Mouse (Mus musculus): ENCODE measurements around the gene Olfr521. TPM values are rescaled to one million over a fixed set of nuclear protein-coding genes. Genes with fewer than 3 reads are reported as not detected.
"Not testable (repeated sequence)": the region's sequence is repeated elsewhere in the genome, so short reads cannot be mapped to it uniquely, and the experiment has no call there.

The Olfr521 gene
- polyA plus RNA-seq, 1 experiment from 2014 or later, result not detected

GRCm38 (mm10) chr7:99790816-99791215, 27.5 kb downstream of the Olfr521 start:
- Histone ChIP-seq H3K36me3 (replicated peaks) (no peaks in the 10 kb centered on the region), H3K27me3 (replicated peaks; ENCODE audit: low read depth, poor library complexity, severe bottlenecking) (peaks cover 18% of the 10 kb centered on the region), H3K9me3 (no peaks in the 10 kb centered on the region), H3K4me3 (no peak overlapping the region), H3K4me1 (peaks cover 20% of the 10 kb centered on the region), H3K27ac (replicated peaks) (no peak overlapping the region)
- DNase-seq (ENCODE audit: low spot score), result no peak
- 87% methylated on average over 10 of the region's 10 CpGs for WGBS

GRCm38 (mm10) chr7:99794096-99794495, 30.8 kb downstream of the Olfr521 start:
- H3K36me3 ChIP-seq (replicated peaks), result no peaks in the 10 kb centered on the region
- no peak for DNase-seq (ENCODE audit: low spot score)
- 58% methylated on average over 2 of the region's 2 CpGs for WGBS
- no peaks in the 10 kb centered on the region for H3K9me3 ChIP-seq
- no peak overlapping the region for H3K27ac ChIP-seq (replicated peaks)
- peaks cover 38% of the 10 kb centered on the region for H3K27me3 ChIP-seq (replicated peaks; ENCODE audit: low read depth, poor library complexity, severe bottlenecking)
- H3K4me3 ChIP-seq, result no peak overlapping the region
- H3K4me1 ChIP-seq, result peaks cover 9% of the 10 kb centered on the region

DNA sequence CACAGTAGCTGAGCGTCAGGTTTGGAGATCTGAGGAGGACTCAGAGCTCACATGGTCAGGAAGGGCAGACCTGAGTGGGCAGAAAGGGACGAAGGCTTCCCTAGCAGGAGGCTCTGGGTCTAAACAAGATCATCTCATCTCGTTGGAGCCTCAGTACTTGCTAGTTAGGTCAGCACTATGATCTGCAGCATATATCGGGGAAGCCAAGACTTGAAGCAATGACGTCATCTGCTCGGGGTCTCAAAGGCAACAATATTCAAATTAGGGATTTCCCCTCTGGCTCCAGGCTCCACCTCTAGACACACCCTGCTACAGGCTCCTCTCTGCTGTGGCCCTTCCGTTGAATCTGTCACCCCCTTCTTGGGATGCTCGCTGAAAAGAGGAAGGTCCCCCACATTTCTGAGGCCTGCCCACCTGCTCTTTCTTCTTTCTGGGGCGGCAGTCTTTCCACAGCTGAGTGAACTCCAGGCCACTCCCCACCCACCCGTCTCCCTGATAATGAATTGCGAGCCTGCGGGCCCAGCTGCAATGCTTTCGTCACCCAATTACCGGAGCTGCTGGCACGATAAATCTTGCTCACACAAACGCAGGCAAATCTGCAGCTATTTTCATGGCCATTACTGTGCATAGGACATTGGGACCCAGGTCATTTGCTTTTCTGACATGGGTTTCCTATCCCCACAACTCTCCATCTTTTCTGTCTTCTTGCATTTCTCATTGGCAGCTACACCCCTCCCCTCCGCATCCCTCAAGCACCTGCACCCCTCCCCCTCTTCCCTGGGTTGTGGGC, 32.1 kb downstream of the Olfr521 start:
- Histone ChIP-seq H3K4me3 (peak overlapping the region; percentile 35), H3K27ac (replicated peaks) (no peak overlapping the region), H3K27me3 (replicated peaks; ENCODE audit: low read depth, poor library complexity, severe bottlenecking) (peaks cover 40% of the 10 kb centered on the region), H3K36me3 (replicated peaks) (no peaks in the 10 kb centered on the region), H3K9me3 (no peaks in the 10 kb centered on the region), H3K4me1 (peaks cover 9% of the 10 kb centered on the region)
- WGBS, result 19% methylated on average over 17 of the region's 17 CpGs
- no peak for DNase-seq (ENCODE audit: low spot score)

- DNase-seq (ENCODE audit: low spot score), result no peak
- Histone ChIP-seq H3K9me3 (no peaks in the 10 kb centered on the region), H3K36me3 (replicated peaks) (no peaks in the 10 kb centered on the region), H3K27ac (replicated peaks) (no peak overlapping the region), H3K27me3 (replicated peaks; ENCODE audit: low read depth, poor library complexity, severe bottlenecking) (peaks cover 40% of the 10 kb centered on the region), H3K4me3 (no peak overlapping the region), H3K4me1 (peaks cover 9% of the 10 kb centered on the region)
- 74% methylated on average over 3 of the region's 3 CpGs for WGBS
These were observed 33.2 kb downstream of the Olfr521 start for GRCm38 (mm10) chr7:99796471-99796870.

GRCm38 (mm10) chr7:99797261-99797660, 34.0 kb downstream of the Olfr521 start:
- WGBS, result 75% methylated on average over 3 of the region's 3 CpGs
- no peak for DNase-seq (ENCODE audit: low spot score)
- Histone ChIP-seq H3K36me3 (replicated peaks) (no peaks in the 10 kb centered on the region), H3K27ac (replicated peaks) (no peak overlapping the region), H3K27me3 (replicated peaks; ENCODE audit: low read depth, poor library complexity, severe bottlenecking) (peaks cover 40% of the 10 kb centered on the region), H3K9me3 (no peaks in the 10 kb centered on the region), H3K4me3 (no peak overlapping the region), H3K4me1 (peaks cover 9% of the 10 kb centered on the region)

- no peak overlapping the region for H3K4me3 ChIP-seq
- peak; percentile 47 for DNase-seq (ENCODE audit: low spot score)
- no peak overlapping the region for H3K27ac ChIP-seq (replicated peaks)
- peaks cover 40% of the 10 kb centered on the region for H3K27me3 ChIP-seq (replicated peaks; ENCODE audit: low read depth, poor library complexity, severe bottlenecking)
- WGBS, result 34% methylated on average over 6 of the region's 6 CpGs
- H3K36me3 ChIP-seq (replicated peaks), result no peaks in the 10 kb centered on the region
- no peaks in the 10 kb centered on the region for H3K9me3 ChIP-seq
- peaks cover 9% of the 10 kb centered on the region for H3K4me1 ChIP-seq
These were observed 34.8 kb downstream of the Olfr521 start for GRCm38 (mm10) chr7:99797911-99798647.

DNA sequence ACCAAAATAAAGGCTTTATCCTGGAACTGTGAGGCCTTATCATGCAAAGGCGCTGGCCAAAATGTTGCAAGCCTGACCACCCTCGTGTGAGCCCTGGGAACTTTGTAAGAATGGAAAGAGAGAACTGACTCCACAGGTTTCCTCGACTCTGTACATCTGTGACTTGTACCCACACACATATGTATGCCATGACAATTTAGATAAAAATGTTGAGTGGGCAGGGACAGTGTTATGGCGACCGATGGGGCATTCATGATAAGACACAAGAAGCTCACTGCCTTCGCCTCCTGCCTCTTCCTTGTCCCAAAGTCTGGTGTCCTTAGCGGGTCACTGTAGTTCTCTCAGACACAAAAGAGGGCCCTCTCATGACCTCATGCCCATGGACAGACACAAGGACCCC, 35.8 kb downstream of the Olfr521 start:
- no peak overlapping the region for H3K27ac ChIP-seq (replicated peaks)
- DNase-seq (ENCODE audit: low spot score), result no peak
- no peaks in the 10 kb centered on the region for H3K36me3 ChIP-seq (replicated peaks)
- H3K9me3 ChIP-seq, result no peaks in the 10 kb centered on the region
- 76% methylated on average over 7 of the region's 7 CpGs for WGBS
- peaks cover 39% of the 10 kb centered on the region for H3K27me3 ChIP-seq (replicated peaks; ENCODE audit: low read depth, poor library complexity, severe bottlenecking)
- no peak overlapping the region for H3K4me3 ChIP-seq
- H3K4me1 ChIP-seq, result peaks cover 9% of the 10 kb centered on the region

- Histone ChIP-seq H3K36me3 (replicated peaks) (no peaks in the 10 kb centered on the region), H3K27ac (replicated peaks) (no peak overlapping the region), H3K4me3 (no peak overlapping the region), H3K4me1 (no peaks in the 10 kb centered on the region), H3K27me3 (replicated peaks; ENCODE audit: low read depth, poor library complexity, severe bottlenecking) (0 out of 2 replicates have a peak, but pooled peaks cover 6% of the 10 kb centered on the region), H3K9me3 (no peaks in the 10 kb centered on the region)
- 73% methylated on average over 8 of the region's 8 CpGs for WGBS
- no peak for DNase-seq (ENCODE audit: low spot score)
These were observed 40.2 kb downstream of the Olfr521 start for GRCm38 (mm10) chr7:99803535-99803934.

GRCm38 (mm10) chr7:99804033-99804432, 40.7 kb downstream of the Olfr521 start:
- H3K4me1 ChIP-seq; H3K27me3 ChIP-seq (replicated peaks; ENCODE audit: low read depth, poor library complexity, severe bottlenecking); DNase-seq (ENCODE audit: low spot score); H3K9me3 ChIP-seq; H3K27ac ChIP-seq (replicated peaks); H3K36me3 ChIP-seq (replicated peaks); H3K4me3 ChIP-seq: not testable (repeated sequence)
- WGBS, result 79% methylated on average over 3 of the region's 3 CpGs

DNA sequence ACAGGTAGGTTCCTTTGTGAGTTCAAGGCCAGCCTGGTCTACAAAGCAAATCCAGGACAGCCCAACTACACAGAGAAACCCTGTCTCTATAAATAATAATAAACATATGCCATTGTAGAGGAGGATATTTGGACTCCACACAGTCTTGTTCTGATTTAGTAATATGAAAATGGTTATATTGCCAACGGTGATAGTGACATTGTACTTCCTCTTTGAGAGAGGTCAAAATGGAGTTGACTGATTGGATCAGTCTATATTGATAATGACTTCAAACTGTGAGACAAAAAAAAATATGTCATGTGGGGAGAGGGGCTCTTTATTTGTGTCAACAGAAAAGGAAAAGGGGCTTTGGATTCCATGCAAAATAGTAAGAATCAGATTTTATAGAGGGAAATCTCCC, 42.0 kb downstream of the Olfr521 start:
- no peaks in the 10 kb centered on the region for H3K4me1 ChIP-seq
- H3K27me3 ChIP-seq (replicated peaks; ENCODE audit: low read depth, poor library complexity, severe bottlenecking), result no peaks in the 10 kb centered on the region
- 93% methylated on average over 1 of the region's 1 CpGs for WGBS
- no peaks in the 10 kb centered on the region for H3K9me3 ChIP-seq
- DNase-seq (ENCODE audit: low spot score), result no peak
- no peak overlapping the region for H3K27ac ChIP-seq (replicated peaks)
- no peaks in the 10 kb centered on the region for H3K36me3 ChIP-seq (replicated peaks)
- no peak overlapping the region for H3K4me3 ChIP-seq

DNA sequence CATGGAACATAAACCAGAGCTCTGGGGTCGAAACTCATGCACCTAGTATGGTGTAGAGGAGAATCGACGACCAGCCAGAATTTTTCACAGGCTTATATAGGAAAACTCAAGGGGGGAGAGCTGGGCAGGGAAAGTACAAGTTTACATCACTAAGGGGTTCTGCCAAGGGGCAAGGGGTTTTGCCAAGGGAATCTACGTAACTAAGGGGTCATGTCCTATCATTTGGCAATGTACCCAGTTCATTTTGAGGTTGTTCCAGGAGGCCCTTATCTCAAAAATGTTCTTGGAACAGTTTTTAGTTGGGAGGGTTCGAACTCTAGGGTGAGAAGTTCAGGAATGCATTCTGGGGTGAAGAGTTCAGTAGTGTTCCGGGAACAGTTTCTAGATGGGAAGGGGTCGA, 43.7 kb downstream of the Olfr521 start:
- not testable (repeated sequence) for H3K4me1 ChIP-seq; H3K4me3 ChIP-seq; DNase-seq (ENCODE audit: low spot score); H3K9me3 ChIP-seq; H3K27ac ChIP-seq (replicated peaks); H3K36me3 ChIP-seq (replicated peaks); H3K27me3 ChIP-seq (replicated peaks; ENCODE audit: low read depth, poor library complexity, severe bottlenecking)
- 82% methylated on average over 7 of the region's 7 CpGs for WGBS

- peaks cover 7% of the 10 kb centered on the region for H3K36me3 ChIP-seq (replicated peaks)
- WGBS, result 84% methylated on average over 2 of the region's 2 CpGs
- H3K27ac ChIP-seq (replicated peaks), result no peak overlapping the region
- no peaks in the 10 kb centered on the region for H3K27me3 ChIP-seq (replicated peaks; ENCODE audit: low read depth, poor library complexity, severe bottlenecking)
- DNase-seq (ENCODE audit: low spot score), result no peak
- no peaks in the 10 kb centered on the region for H3K9me3 ChIP-seq
- no peak overlapping the region for H3K4me3 ChIP-seq
- no peaks in the 10 kb centered on the region for H3K4me1 ChIP-seq
These were observed 47.5 kb downstream of the Olfr521 start for GRCm38 (mm10) chr7:99810814-99811213.

DNA sequence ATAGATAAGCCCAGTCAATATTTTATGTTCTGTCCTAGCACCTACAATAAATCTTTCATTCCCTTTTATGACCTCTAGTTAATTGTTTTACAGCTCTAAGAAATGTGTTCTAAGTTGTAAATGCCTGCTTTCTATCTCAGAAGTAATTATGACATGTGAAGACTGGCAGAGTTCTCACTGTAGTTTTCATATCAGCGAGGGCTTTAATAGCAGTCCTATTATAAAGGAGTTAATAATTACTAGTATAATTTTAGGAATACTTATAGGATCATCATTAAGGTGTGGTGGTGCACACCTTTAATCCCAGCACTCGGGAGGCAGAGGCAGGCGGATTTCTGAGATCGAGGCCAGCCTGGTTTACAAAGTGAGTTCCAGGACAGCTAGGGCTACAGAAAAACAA, 48.4 kb downstream of the Olfr521 start:
- no peaks in the 10 kb centered on the region for H3K4me1 ChIP-seq
- 92% methylated on average over 4 of the region's 4 CpGs for WGBS
- no peaks in the 10 kb centered on the region for H3K27me3 ChIP-seq (replicated peaks; ENCODE audit: low read depth, poor library complexity, severe bottlenecking)

More for the DNA sequence above, 48.4 kb downstream of the Olfr521 start:
- Histone ChIP-seq H3K27ac (replicated peaks) (no peak overlapping the region), H3K4me3 (no peak overlapping the region), H3K36me3 (replicated peaks) (peaks cover 7% of the 10 kb centered on the region), H3K9me3 (no peaks in the 10 kb centered on the region)
- no peak for DNase-seq (ENCODE audit: low spot score)
